Mouse (Mus musculus): ENCODE measurements around the gene Tcerg1l.

DNA sequence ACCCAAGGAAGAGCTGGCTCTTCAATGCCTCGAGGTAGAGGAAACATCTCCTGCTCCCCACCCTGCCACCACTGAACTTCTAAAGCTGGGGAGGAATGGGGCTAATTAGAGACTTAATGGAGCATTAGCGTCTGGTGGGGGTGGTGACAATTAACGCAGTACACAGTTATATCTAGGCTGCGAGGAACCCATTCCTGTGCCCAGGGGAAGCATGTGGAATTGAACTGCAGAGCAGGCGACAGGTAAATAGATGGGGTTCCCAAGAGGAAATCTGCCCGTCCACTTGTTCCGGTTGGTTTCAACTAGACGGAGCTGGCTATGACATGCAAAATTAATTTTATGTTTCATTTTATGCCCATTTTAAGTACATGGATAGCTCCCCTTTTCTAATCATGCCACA is 128.1 kb downstream of the Tcerg1l start:
- TF ChIP-seq CTCF (IDR thresholded peaks at IDR 0.05; ENCODE audit: extremely low read depth, insufficient read length, insufficient replicate concordance, low read depth, low read length) (no peak), POLR2A (IDR thresholded peaks at IDR 0.05; ENCODE audit: low read depth, low read length) (no peak)

Measured in small intestine, adult 2 months (tissue).